ENCODE assay signal across 15 mouse cellular contexts in genomic region chr11:95293017-95293624, GRCm38 (mm10). TPM values are rescaled to one million over a fixed set of nuclear protein-coding genes. Genes with fewer than 3 reads are reported as not detected.
DNase-seq lines count a peak whose midpoint lies in the region; ATAC-seq lines count a peak whose summit lies in the region.
"Had no signal": no experiment of that assay in that cellular context is flagged by ENCODE, and none has a peak within 500 bp of the region (broad histone marks: within the 10 kb centered on the region; RNA-seq: fewer than 3 reads in every experiment).

No protein-coding gene starts in this region.

- no peak overlapping the region for H3K4me2 ChIP-seq in embryonic facial prominence, embryonic 15.5 days (replicated peaks)
- no peak overlapping the region for H3K4me2 ChIP-seq in liver, embryonic 16.5 days (ENCODE audit: low read depth, low read length)
- H3K4me2 ChIP-seq: forebrain, embryonic 13.5 days; liver, embryonic 15.5 days; midbrain, embryonic 13.5 days had no signal

- no peak for ATAC-seq in embryonic facial prominence, embryonic 15.5 days (ENCODE audit: insufficient number of reproducible peaks, low FRiP score, low TSS enrichment, low read depth)
- no peak for ATAC-seq in liver, embryonic 16.5 days (ENCODE audit: low read depth)
- ATAC-seq: forebrain, embryonic 13.5 days; midbrain, embryonic 13.5 days had no signal

- peaks cover 76% of the 10 kb centered on the region for H3K36me3 ChIP-seq in embryonic facial prominence, embryonic 15.5 days
- peaks cover 93% of the 10 kb centered on the region for H3K36me3 ChIP-seq in embryonic facial prominence, embryonic 10.5 days (replicated peaks)
- H3K36me3 ChIP-seq in liver, embryonic 16.5 days (ENCODE audit: control insufficient read depth, insufficient read depth), result peaks cover 70% of the 10 kb centered on the region
- peaks cover 11% of the 10 kb centered on the region for H3K36me3 ChIP-seq in splenic B cell, adult 2 months (ENCODE audit: control insufficient read depth, insufficient read depth, low read length, poor library complexity, severe bottlenecking)

- no peak overlapping the region for H3K4me3 ChIP-seq in embryonic facial prominence, embryonic 15.5 days (replicated peaks)
- no peak overlapping the region for H3K4me3 ChIP-seq in embryonic facial prominence, embryonic 10.5 days
- no peak overlapping the region for H3K4me3 ChIP-seq in liver, embryonic 16.5 days (ENCODE audit: low read depth, low read length)
- H3K4me3 ChIP-seq: forebrain, embryonic 13.5 days; liver, embryonic 15.5 days; midbrain, embryonic 13.5 days had no signal

- peak overlapping the region; percentile 17 for H3K27ac ChIP-seq in embryonic facial prominence, embryonic 15.5 days (replicated peaks)
- no peak overlapping the region for H3K27ac ChIP-seq in embryonic facial prominence, embryonic 10.5 days (replicated peaks)
- H3K27ac ChIP-seq in liver, embryonic 16.5 days (ENCODE audit: low read length), result peak overlapping the region; percentile 35
- H3K27ac ChIP-seq: forebrain, embryonic 13.5 days; midbrain, embryonic 13.5 days had no signal

- H3K9me3 ChIP-seq in embryonic facial prominence, embryonic 15.5 days (replicated peaks), result no peaks in the 10 kb centered on the region
- no peaks in the 10 kb centered on the region for H3K9me3 ChIP-seq in embryonic facial prominence, embryonic 10.5 days
- H3K9me3 ChIP-seq in liver, embryonic 16.5 days (replicated peaks; ENCODE audit: control insufficient read depth, low read length), result no peaks in the 10 kb centered on the region
- H3K9me3 ChIP-seq: forebrain, embryonic 13.5 days; liver, embryonic 15.5 days; midbrain, embryonic 13.5 days had no signal

- WGBS in embryonic facial prominence, embryonic 15.5 days, result 82% methylated on average over 8 of the region's 8 CpGs
- WGBS in embryonic facial prominence, embryonic 10.5 days, result 92% methylated on average over 8 of the region's 8 CpGs
- 35% methylated on average over 8 of the region's 8 CpGs for WGBS in liver, embryonic 16.5 days (ENCODE audit: insufficient replicate concordance)

- DNase-seq in embryonic facial prominence, embryonic 10.5 days (ENCODE audit: low spot score), result no peak
- DNase-seq in lung, postnatal 25 days (ENCODE audit: low spot score), result peak; percentile 33
- DNase-seq in lung, postnatal 4 days, result no peak
- peak; percentile 81 for DNase-seq in splenic B cell, adult 2 months (ENCODE audit: low read depth, low spot score)
- no peak for DNase-seq in thymus, postnatal 10 days (ENCODE audit: low spot score in 2 of 2)
- DNase-seq in right cerebral cortex, adult 2 months (ENCODE audit: low spot score in 2 of 2), result no peak
- DNase-seq: adrenal gland, postnatal 10 days; heart, postnatal 36 days; layer of hippocampus, adult 9-11 months had no signal

- H3K9ac ChIP-seq in embryonic facial prominence, embryonic 15.5 days, result no peak overlapping the region
- no peak overlapping the region for H3K9ac ChIP-seq in liver, embryonic 16.5 days (ENCODE audit: low read depth, low read length)
- H3K9ac ChIP-seq: forebrain, embryonic 13.5 days; liver, embryonic 15.5 days; midbrain, embryonic 13.5 days had no signal

- no peaks in the 10 kb centered on the region for H3K27me3 ChIP-seq in embryonic facial prominence, embryonic 15.5 days
- no peaks in the 10 kb centered on the region for H3K27me3 ChIP-seq in embryonic facial prominence, embryonic 10.5 days (replicated peaks; ENCODE audit: low read depth, poor library complexity, severe bottlenecking)
- no peaks in the 10 kb centered on the region for H3K27me3 ChIP-seq in liver, embryonic 16.5 days (ENCODE audit: control insufficient read depth, insufficient read depth, low read depth, low read length)
- H3K27me3 ChIP-seq in splenic B cell, adult 2 months (ENCODE audit: control insufficient read depth, insufficient read depth, low read length, poor library complexity, severe bottlenecking), result no peaks in the 10 kb centered on the region
- H3K27me3 ChIP-seq: forebrain, embryonic 13.5 days; liver, embryonic 15.5 days; midbrain, embryonic 13.5 days had no signal

- no peaks in the 10 kb centered on the region for H3K4me1 ChIP-seq in embryonic facial prominence, embryonic 15.5 days
- H3K4me1 ChIP-seq in embryonic facial prominence, embryonic 10.5 days, result no peaks in the 10 kb centered on the region
- H3K4me1 ChIP-seq in liver, embryonic 16.5 days (ENCODE audit: control insufficient read depth, low read depth, low read length), result no peaks in the 10 kb centered on the region
- H3K4me1 ChIP-seq: forebrain, embryonic 13.5 days; midbrain, embryonic 13.5 days had no signal

RNA-seq across cellular contexts. Expression of gene Kat7, which starts 16.9 kb away (rescaled TPM):
- 60.6 and 70.0 TPM in 2 replicates for polyA plus RNA-seq in embryonic facial prominence, embryonic 15.5 days (2015; fragmentation: Nextera tagmentation; extraction: Ambion mirVana)
- polyA plus RNA-seq in embryonic facial prominence, embryonic 10.5 days (2016; fragmentation: Nextera tagmentation; extraction: Ambion mirVana), result 84.2 and 96.8 TPM in 2 replicates
- polyA plus RNA-seq in liver, embryonic 16.5 days (2015; fragmentation: Nextera tagmentation; extraction: Ambion mirVana), result 29.4 and 31.2 TPM in 2 replicates

RNA-seq across cellular contexts. Expression of gene Tac4, which starts 31.8 kb away (rescaled TPM):
- 0.13 and 0.21 TPM in 2 replicates for polyA plus RNA-seq in embryonic facial prominence, embryonic 15.5 days (2015; fragmentation: Nextera tagmentation; extraction: Ambion mirVana)
- polyA plus RNA-seq in embryonic facial prominence, embryonic 10.5 days (2016; fragmentation: Nextera tagmentation; extraction: Ambion mirVana), result 0.16 TPM in 1 of 2 replicates, not detected in the other
- polyA plus RNA-seq in liver, embryonic 16.5 days (2015; fragmentation: Nextera tagmentation; extraction: Ambion mirVana), result not detected in 2 replicates
- polyA plus RNA-seq: cortical plate, adult 2 months; forebrain, embryonic 13.5 days; liver, embryonic 15.5 days; midbrain, embryonic 13.5 days had no signal

RNA-seq across cellular contexts. Expression of gene Fam117a, which starts 43.7 kb away (rescaled TPM):
- 15.5 and 17.0 TPM in 2 replicates for polyA plus RNA-seq in embryonic facial prominence, embryonic 15.5 days (2015; fragmentation: Nextera tagmentation; extraction: Ambion mirVana)
- polyA plus RNA-seq in embryonic facial prominence, embryonic 10.5 days (2016; fragmentation: Nextera tagmentation; extraction: Ambion mirVana), result 10.9 and 11.9 TPM in 2 replicates
- polyA plus RNA-seq in liver, embryonic 16.5 days (2015; fragmentation: Nextera tagmentation; extraction: Ambion mirVana), result 73.5 and 81.3 TPM in 2 replicates

Comparison
In these comparisons a context has a peak if more than half of its experiments do, and no peak if none do; other contexts are left out.
1. DNase-seq: peak in lung, postnatal 25 days (single experiment) and splenic B cell, adult 2 months (single experiment); none in embryonic facial prominence, embryonic 10.5 days (single experiment), lung, postnatal 4 days (0 of 2), thymus, postnatal 10 days (0 of 2) and right cerebral cortex, adult 2 months (0 of 2).